In the genomic region with DNA sequence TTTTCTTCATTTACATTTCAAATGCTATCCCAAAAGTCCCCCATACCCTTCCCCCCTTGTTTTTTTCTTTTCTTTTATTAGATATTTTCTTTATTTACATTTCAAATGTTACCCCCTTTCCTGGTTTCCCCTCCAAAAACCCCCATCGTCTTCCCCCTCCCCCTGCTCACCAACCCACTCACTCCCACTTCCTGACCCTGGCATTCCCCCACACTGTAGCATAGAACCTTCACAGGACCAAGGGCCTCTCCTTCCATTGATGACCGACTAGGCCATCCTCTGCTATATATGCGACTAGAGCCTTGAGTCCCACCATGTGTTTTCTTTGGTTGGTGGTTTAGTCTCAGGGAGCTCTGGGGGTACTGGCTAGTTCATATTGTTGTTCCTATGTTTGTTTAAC, we compare ENCODE assay signal across 5 mouse cellular contexts.
DNase-seq lines count a peak whose midpoint lies in the region; ATAC-seq and TF ChIP-seq lines count a peak whose summit lies in the region.
"Not testable (repeated sequence)": the region's sequence is repeated elsewhere in the genome, so short reads cannot be mapped to it uniquely, and the experiment has no call there.

No protein-coding gene starts in this region.

- H3K79me2 ChIP-seq in CH12.LX (replicated peaks; ENCODE audit: control insufficient read depth, extremely low read depth, insufficient read depth, poor library complexity, severe bottlenecking): peaks cover 33% of the 10 kb centered on the region

- DNase-seq in CH12.LX (ENCODE audit: extremely low read depth); ES-E14 (ENCODE audit: low read depth, low spot score); midbrain, embryonic 10.5 days (ENCODE audit: low spot score); thymus, adult 2 months: not testable (repeated sequence)

- ATAC-seq in liver, embryonic 12.5 days: not testable (repeated sequence)

- H3K27me3 ChIP-seq in CH12.LX (replicated peaks); liver, embryonic 12.5 days (replicated peaks); thymus, adult 2 months (ENCODE audit: control insufficient read depth, insufficient read depth, low read length): not testable (repeated sequence)
- peaks cover 19% of the 10 kb centered on the region for H3K27me3 ChIP-seq in midbrain, embryonic 10.5 days (ENCODE audit: low read depth, poor library complexity, severe bottlenecking)

- H3K9ac ChIP-seq in CH12.LX (ENCODE audit: insufficient read depth, low read depth): peak overlapping the region; percentile 99
- not testable (repeated sequence) for H3K9ac ChIP-seq in ES-E14 (ENCODE audit: insufficient read depth, low read depth, low read length, poor library complexity, severe bottlenecking); liver, embryonic 12.5 days

- peak overlapping the region; percentile 100 for H3K27ac ChIP-seq in CH12.LX (ENCODE audit: insufficient read depth, low read depth)
- H3K27ac ChIP-seq in ES-E14 (ENCODE audit: insufficient read depth, low read depth, low read length, poor library complexity, severe bottlenecking): peak overlapping the region; percentile 99; the same call in 1 of the 2 replicates
- H3K27ac ChIP-seq in liver, embryonic 12.5 days: 0 out of 2 replicates have a peak overlapping the region, but pooled peaks have one; percentile 4
- H3K27ac ChIP-seq in midbrain, embryonic 10.5 days (replicated peaks): peak overlapping the region; percentile 80; the same call in 1 of the 2 replicates
- H3K27ac ChIP-seq in thymus, adult 2 months (ENCODE audit: control insufficient read depth, insufficient read depth, low read length): peak overlapping the region; percentile 38

- not testable (repeated sequence) for H3K4me3 ChIP-seq in CH12.LX (replicated peaks in 1 of 3; ENCODE audit: low read depth in 2 of 3, low read length in 2 of 3, poor library complexity in 1 of 3); ES-E14 (ENCODE audit: insufficient read depth in 1 of 2, low read depth in 1 of 2, low read length in 2 of 2, poor library complexity in 1 of 2, severe bottlenecking in 1 of 2); liver, embryonic 12.5 days; midbrain, embryonic 10.5 days; thymus, adult 2 months (ENCODE audit: control insufficient read depth, insufficient read depth, low read length)

- TF ChIP-seq RAD21 in CH12.LX (IDR thresholded peaks at IDR 0.05; ENCODE audit: low read depth, low read length): not testable (repeated sequence)

- not testable (repeated sequence) for TF ChIP-seq POLR2A in CH12.LX (IDR thresholded peaks at IDR 0.05; ENCODE audit: low read depth, low read length); thymus, adult 2 months (IDR thresholded peaks at IDR 0.05; ENCODE audit: control insufficient read depth, extremely low read depth, insufficient read depth, low read length, poor library complexity)

- H3K4me2 ChIP-seq in CH12.LX (ENCODE audit: insufficient read depth, low read depth, poor library complexity, severe bottlenecking): peak overlapping the region; percentile 93
- H3K4me2 ChIP-seq in liver, embryonic 12.5 days: not testable (repeated sequence)

- peaks cover 13 to 39% of the 10 kb centered on the region in 2 experiments for H3K36me3 ChIP-seq in CH12.LX (replicated peaks in 1 of 2; ENCODE audit: control insufficient read depth in 1 of 2, insufficient read depth in 1 of 2, low read length in 1 of 2)
- not testable (repeated sequence) for H3K36me3 ChIP-seq in ES-E14 (ENCODE audit: control insufficient read depth, insufficient read depth, low read length, poor library complexity, severe bottlenecking); liver, embryonic 12.5 days; midbrain, embryonic 10.5 days; thymus, adult 2 months (ENCODE audit: control insufficient read depth, insufficient read depth, low read length)

- TF ChIP-seq CTCF in CH12.LX (conservative IDR thresholded peaks at IDR 0.05 in 1 of 2, IDR thresholded peaks at IDR 0.05 in 1 of 2; ENCODE audit: low read depth in 2 of 2, low read length in 2 of 2); thymus, adult 2 months (IDR thresholded peaks at IDR 0.05; ENCODE audit: borderline replicate concordance, control insufficient read depth, extremely low read depth, insufficient read depth, low read length, poor library complexity): not testable (repeated sequence)

- H3K4me1 ChIP-seq in CH12.LX (ENCODE audit: control insufficient read depth in 1 of 2, insufficient read depth in 2 of 2) (peaks cover 11 to 26% of the 10 kb centered on the region in 2 experiments), ES-E14 (ENCODE audit: control insufficient read depth in 2 of 2, insufficient read depth in 2 of 2, low read length in 2 of 2, poor library complexity in 1 of 2) (peaks cover 13 to 24% of the 10 kb centered on the region in 2 experiments)
- H3K4me1 ChIP-seq in liver, embryonic 12.5 days: peaks cover 63% of the 10 kb centered on the region
- H3K4me1 ChIP-seq in midbrain, embryonic 10.5 days: peaks cover 26% of the 10 kb centered on the region
- H3K4me1 ChIP-seq in thymus, adult 2 months (replicated peaks; ENCODE audit: control insufficient read depth, insufficient read depth, low read length): peaks cover 17% of the 10 kb centered on the region

- not testable (repeated sequence) for H3K9me3 ChIP-seq in CH12.LX (replicated peaks; ENCODE audit: low read length); ES-E14 (ENCODE audit: control insufficient read depth, insufficient read depth, low read depth, low read length); liver, embryonic 12.5 days (replicated peaks); midbrain, embryonic 10.5 days (replicated peaks)

- not testable (repeated sequence) for TF ChIP-seq EP300 in CH12.LX (IDR thresholded peaks at IDR 0.05; ENCODE audit: low read length)

- in situ Hi-C loops in CH12.LX (cut with MboI; ENCODE audit: low pct_ligation_motif_present, low pct_unique_long_range_greater_than_20kb, low sequenced_read_pairs); ES-E14 (cut with MboI; ENCODE audit: low sequenced_read_pairs in 2 of 2, unreplicated experiment in 2 of 2): not testable (repeated sequence)

- 50% methylated on average over 3 of the region's 3 CpGs for WGBS in liver, embryonic 12.5 days (ENCODE audit: insufficient replicate concordance)
- 46% methylated on average over 3 of the region's 3 CpGs for WGBS in midbrain, embryonic 10.5 days
- 71% methylated on average over 3 of the region's 3 CpGs for WGBS in thymus, adult 2 months

- dilution Hi-C loops in CH12.LX (cut with MboI; ENCODE audit: extremely low pct_ligation_motif_present, extremely low pct_unique_long_range_greater_than_20kb, low sequenced_read_pairs): not testable (repeated sequence)

TF ChIP-seq in CH12.LX, 34 proteins besides CTCF, POLR2A, EP300 and RAD21:
- TF ChIP-seq CHD2 (IDR thresholded peaks at IDR 0.05; ENCODE audit: low read length) (0 out of 2 replicates have a peak, but pooled peaks have one; percentile 18), IRF4 (IDR thresholded peaks at IDR 0.05; ENCODE audit: low read depth, low read length) (peak; percentile 73), ZNF384 (IDR thresholded peaks at IDR 0.05; ENCODE audit: low read depth, low read length) (peak; percentile 19; the same call in 1 of the 2 replicates), ETS1 (conservative IDR thresholded peaks at IDR 0.05; ENCODE audit: low read depth, low read length) (peak; percentile 59)

Comparison
In these comparisons a context has a peak if more than half of its experiments do, and no peak if none do; other contexts are left out.
1. H3K27ac ChIP-seq: peak in every context shown above with its lines; median percentile 100 in CH12.LX; 99 in ES-E14; 80 in midbrain, embryonic 10.5 days; 38 in thymus, adult 2 months; 4 in liver, embryonic 12.5 days.